10 mouse cellular contexts compared by ENCODE assay signal in the genomic region with DNA sequence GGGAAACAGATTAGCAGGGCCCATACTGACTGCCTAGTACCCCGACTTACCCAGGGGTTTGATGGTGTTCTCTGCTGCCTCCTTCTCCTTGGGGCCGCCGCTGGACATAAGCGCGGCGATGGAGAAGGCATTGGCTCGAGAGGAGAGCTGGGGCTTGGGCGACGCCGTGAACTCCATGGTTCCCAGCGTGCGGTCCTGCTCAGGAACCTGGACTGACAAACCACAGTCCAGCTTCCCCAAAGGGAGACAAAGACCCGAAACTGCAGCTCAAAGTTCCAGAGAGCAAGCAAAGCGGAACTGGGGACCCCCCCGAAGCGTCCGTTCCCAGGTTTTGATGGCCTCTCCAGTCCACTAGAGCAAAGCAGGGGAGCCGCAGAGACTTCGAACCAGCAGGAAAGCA. TPM values are rescaled to one million over a fixed set of nuclear protein-coding genes. Genes with fewer than 3 reads are reported as not detected.
A peak's percentile ranks its signal among the peaks of the same experiment; 100 is the strongest.
DNase-seq lines count a peak whose midpoint lies in the region; ATAC-seq and TF ChIP-seq lines count a peak whose summit lies in the region.
"Had no signal": no experiment of that assay in that cellular context is flagged by ENCODE, and none has a peak within 500 bp of the region (broad histone marks: within the 10 kb centered on the region; RNA-seq: fewer than 3 reads in every experiment).

No protein-coding gene starts in this region.

- no peak for TF ChIP-seq CTCF in lung, postnatal 0 days (IDR thresholded peaks at IDR 0.05)
- no peak for TF ChIP-seq CTCF in thymus, adult 2 months (IDR thresholded peaks at IDR 0.05; ENCODE audit: borderline replicate concordance, control insufficient read depth, extremely low read depth, insufficient read depth, low read length, poor library complexity)

- no peak for TF ChIP-seq EP300 in lung, postnatal 0 days (IDR thresholded peaks at IDR 0.05)

- under 1% methylated on average over 19 of the region's 19 CpGs for WGBS in lung, postnatal 0 days
- WGBS in forebrain, embryonic 14.5 days = under 1% methylated on average over 19 of the region's 19 CpGs
- WGBS in limb, embryonic 15.5 days = 0% methylated on average over 19 of the region's 19 CpGs
- under 1% methylated on average over 19 of the region's 19 CpGs for WGBS in stomach, embryonic 14.5 days
- WGBS in thymus, adult 2 months = 11% methylated on average over 19 of the region's 19 CpGs

- peak overlapping the region; percentile 28 for H3K4me2 ChIP-seq in lung, postnatal 0 days (replicated peaks; ENCODE audit: low read depth, low read length)
- H3K4me2 ChIP-seq in forebrain, embryonic 14.5 days (ENCODE audit: low read length) = peak overlapping the region; percentile 41
- H3K4me2 ChIP-seq in limb, embryonic 15.5 days = peak overlapping the region; percentile 51
- H3K4me2 ChIP-seq in stomach, embryonic 14.5 days (replicated peaks; ENCODE audit: low read depth, low read length) = peak overlapping the region; percentile 44

- DNase-seq in lung, postnatal 0 days (ENCODE audit: low spot score) = no peak
- DNase-seq in lung, postnatal 25 days (ENCODE audit: low spot score) = no peak
- no peak for DNase-seq in forebrain, embryonic 14.5 days (ENCODE audit: low spot score)
- no peak for DNase-seq in thymus, adult 2 months
- DNase-seq in cerebellum, adult 8-10 months = no peak
- DNase-seq in left cerebral cortex, postnatal 14 days (ENCODE audit: low spot score in 2 of 2) = no peak

- no peaks in the 10 kb centered on the region for H3K9me3 ChIP-seq in lung, postnatal 0 days (ENCODE audit: low read length)
- H3K9me3 ChIP-seq in forebrain, embryonic 14.5 days (replicated peaks; ENCODE audit: control insufficient read depth, low read length) = no peaks in the 10 kb centered on the region
- H3K9me3 ChIP-seq in limb, embryonic 15.5 days = no peaks in the 10 kb centered on the region
- no peaks in the 10 kb centered on the region for H3K9me3 ChIP-seq in stomach, embryonic 14.5 days (ENCODE audit: control insufficient read depth, low read depth, low read length)

- H3K4me3 ChIP-seq in lung, postnatal 0 days (ENCODE audit: low read depth, low read length) = peak overlapping the region; percentile 25; the same call in 1 of the 2 replicates
- peak overlapping the region; percentile 26 for H3K4me3 ChIP-seq in forebrain, embryonic 14.5 days (ENCODE audit: low read depth, low read length)
- H3K4me3 ChIP-seq in limb, embryonic 15.5 days = peak overlapping the region; percentile 35
- H3K4me3 ChIP-seq in stomach, embryonic 14.5 days (ENCODE audit: low read depth, low read length) = peak overlapping the region; percentile 26
- no peak overlapping the region for H3K4me3 ChIP-seq in thymus, adult 2 months (ENCODE audit: control insufficient read depth, insufficient read depth, low read length)
- H3K4me3 ChIP-seq: erythroblast, embryonic 14.5 days had no signal

- no peak for TF ChIP-seq POLR2A in thymus, adult 2 months (IDR thresholded peaks at IDR 0.05; ENCODE audit: control insufficient read depth, extremely low read depth, insufficient read depth, low read length, poor library complexity)

- intact Hi-C loops in left cerebral cortex, postnatal 14 days (cut with DNase I) = loop anchor here (10.0 kb wide), 1 partner anchor 251 kb away; no protein-coding TSS in a partner anchor

- peaks cover 88% of the 10 kb centered on the region for H3K27me3 ChIP-seq in lung, postnatal 0 days (replicated peaks; ENCODE audit: insufficient read depth, low read length)
- peaks cover 89% of the 10 kb centered on the region for H3K27me3 ChIP-seq in forebrain, embryonic 14.5 days (replicated peaks; ENCODE audit: control insufficient read depth, insufficient read depth, low read length)
- peaks cover 95% of the 10 kb centered on the region for H3K27me3 ChIP-seq in limb, embryonic 15.5 days
- peaks cover 69% of the 10 kb centered on the region for H3K27me3 ChIP-seq in stomach, embryonic 14.5 days (ENCODE audit: control insufficient read depth, insufficient read depth, low read length)
- H3K27me3 ChIP-seq in thymus, adult 2 months (ENCODE audit: control insufficient read depth, insufficient read depth, low read length) = peaks cover 16% of the 10 kb centered on the region

- no peak overlapping the region for H3K9ac ChIP-seq in lung, postnatal 0 days (replicated peaks; ENCODE audit: low read depth)
- no peak overlapping the region for H3K9ac ChIP-seq in forebrain, embryonic 14.5 days (ENCODE audit: low read length)
- no peak overlapping the region for H3K9ac ChIP-seq in limb, embryonic 15.5 days
- H3K9ac ChIP-seq in stomach, embryonic 14.5 days (replicated peaks; ENCODE audit: low read depth, low read length) = no peak overlapping the region

- no peak for ATAC-seq in lung, postnatal 0 days
- no peak for ATAC-seq in forebrain, embryonic 14.5 days
- ATAC-seq in limb, embryonic 15.5 days (ENCODE audit: insufficient number of reproducible peaks, low FRiP score, low TSS enrichment, low read depth) = no peak
- ATAC-seq in stomach, embryonic 14.5 days (ENCODE audit: insufficient number of reproducible peaks, insufficient read depth, low FRiP score, low read depth) = no peak

- H3K36me3 ChIP-seq in lung, postnatal 0 days (ENCODE audit: insufficient read depth, low read length) = no peaks in the 10 kb centered on the region
- no peaks in the 10 kb centered on the region for H3K36me3 ChIP-seq in forebrain, embryonic 14.5 days (ENCODE audit: control insufficient read depth, insufficient read depth, low read length)
- H3K36me3 ChIP-seq in limb, embryonic 15.5 days = no peaks in the 10 kb centered on the region
- no peaks in the 10 kb centered on the region for H3K36me3 ChIP-seq in stomach, embryonic 14.5 days (ENCODE audit: control insufficient read depth, insufficient read depth, low read length)
- H3K36me3 ChIP-seq in thymus, adult 2 months (ENCODE audit: control insufficient read depth, insufficient read depth, low read length) = no peaks in the 10 kb centered on the region

- H3K27ac ChIP-seq in lung, postnatal 0 days (ENCODE audit: low read length) = no peak overlapping the region
- H3K27ac ChIP-seq in forebrain, embryonic 14.5 days (ENCODE audit: low read depth, low read length) = no peak overlapping the region
- no peak overlapping the region for H3K27ac ChIP-seq in limb, embryonic 15.5 days
- H3K27ac ChIP-seq in stomach, embryonic 14.5 days (ENCODE audit: low read length) = no peak overlapping the region
- no peak overlapping the region for H3K27ac ChIP-seq in thymus, adult 2 months (ENCODE audit: control insufficient read depth, insufficient read depth, low read length)

- H3K4me1 ChIP-seq in lung, postnatal 0 days (ENCODE audit: insufficient read depth, low read depth, low read length) = peaks cover 9% of the 10 kb centered on the region
- no peaks in the 10 kb centered on the region; the same call in 1 of the 2 replicates for H3K4me1 ChIP-seq in forebrain, embryonic 14.5 days (ENCODE audit: control insufficient read depth, insufficient read depth, low read length)
- H3K4me1 ChIP-seq in limb, embryonic 15.5 days = peaks cover 30% of the 10 kb centered on the region
- H3K4me1 ChIP-seq in stomach, embryonic 14.5 days (ENCODE audit: control insufficient read depth, insufficient read depth, low read length) = peaks cover 4% of the 10 kb centered on the region; the same call in 1 of the 2 replicates
- no peaks in the 10 kb centered on the region for H3K4me1 ChIP-seq in thymus, adult 2 months (replicated peaks; ENCODE audit: control insufficient read depth, insufficient read depth, low read length)

RNA-seq across cellular contexts. Expression of a gene that starts 0.4 kb away (rescaled TPM):
- 0.69 and 0.88 TPM in 2 replicates for polyA plus RNA-seq in lung, postnatal 0 days (2015; fragmentation: Nextera tagmentation; extraction: Ambion mirVana)
- polyA plus RNA-seq in forebrain, embryonic 14.5 days (2014; fragmentation: Nextera tagmentation; extraction: Ambion mirVana) = 0.04 TPM in 1 of 2 replicates, not detected in the other
- polyA plus RNA-seq in limb, embryonic 15.5 days (2015; fragmentation: Nextera tagmentation; extraction: Ambion mirVana) = 0.01 TPM in 1 of 2 replicates, not detected in the other
- polyA plus RNA-seq in stomach, embryonic 14.5 days (2014; fragmentation: Nextera tagmentation; extraction: Ambion mirVana) = 0.19 and 0.57 TPM in 2 replicates
- 0.11 and 1.6 TPM in 2 replicates for polyA plus RNA-seq in thymus, adult 2 months (2012; rRNA removed)
- total RNA-seq in left cerebral cortex, postnatal 14 days (2021) = not detected
- total RNA-seq: megakaryocyte-erythroid progenitor cell, adult 5-6 weeks had no signal
- polyA plus RNA-seq: erythroblast, embryonic 14.5 days had no signal
